Comparison of ENCODE assay signal across 9 mouse cellular contexts in the genomic region with DNA sequence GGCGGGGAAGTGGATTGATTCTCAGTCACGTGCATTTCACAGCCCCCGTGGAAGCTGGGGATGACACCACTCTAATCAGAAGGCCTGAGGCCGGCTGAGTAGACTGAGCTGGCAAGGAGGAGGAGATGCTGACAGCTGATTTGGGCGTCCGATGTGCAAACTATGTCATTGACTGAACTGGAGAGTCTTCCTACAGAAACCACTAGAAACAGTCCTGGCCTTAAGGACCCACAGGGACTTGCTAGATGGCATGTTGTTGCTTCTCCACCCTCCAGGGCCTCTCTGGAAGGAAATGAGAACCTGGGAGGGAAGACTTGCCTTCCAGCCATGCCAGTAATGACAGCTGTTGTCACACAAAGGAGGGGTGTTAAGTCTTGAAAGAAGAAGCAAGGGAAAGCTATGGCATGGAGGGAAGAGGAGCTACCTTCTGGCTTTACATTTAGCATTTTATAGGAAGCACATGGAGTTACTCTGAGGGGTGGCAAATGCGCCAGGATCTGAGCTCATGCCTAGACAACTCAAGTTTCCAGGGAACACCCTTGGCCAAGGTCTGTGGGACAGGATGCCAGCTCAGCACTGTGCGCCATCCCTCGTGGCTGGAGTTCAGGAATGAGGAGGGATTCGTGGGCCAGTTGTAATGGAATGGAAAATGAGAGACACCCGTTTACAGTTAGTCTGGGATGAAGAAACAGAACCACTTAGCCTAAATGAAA.
A peak's percentile ranks its signal among the peaks of the same experiment; 100 is the strongest.
DNase-seq lines count a peak whose midpoint lies in the region; ATAC-seq and TF ChIP-seq lines count a peak whose summit lies in the region.
"Had no signal": no experiment of that assay in that cellular context is flagged by ENCODE, and none has a peak within 500 bp of the region (broad histone marks: within the 10 kb centered on the region; RNA-seq: fewer than 3 reads in every experiment).

No protein-coding gene starts in this region.

- 37% methylated on average over 11 of the region's 11 CpGs for WGBS in embryonic facial prominence, embryonic 15.5 days
- WGBS in hindbrain, embryonic 14.5 days, result 80% methylated on average over 11 of the region's 11 CpGs

- peaks cover 2 to 23% of the 10 kb centered on the region in 2 experiments; a peak in 3 of 4 replicates for H3K4me1 ChIP-seq in MEL (ENCODE audit: control insufficient read depth in 1 of 2, insufficient read depth in 2 of 2, low read length in 2 of 2)
- peaks cover 20% of the 10 kb centered on the region for H3K4me1 ChIP-seq in embryonic facial prominence, embryonic 15.5 days
- no peaks in the 10 kb centered on the region for H3K4me1 ChIP-seq in hindbrain, embryonic 14.5 days (replicated peaks; ENCODE audit: control insufficient read depth, insufficient read depth, low read length)

- ATAC-seq in cerebellum, adult (ENCODE audit: insufficient number of reproducible peaks, low FRiP score, low TSS enrichment), result peak; percentile 15; the same call in 1 of the 2 replicates
- ATAC-seq in embryonic facial prominence, embryonic 15.5 days (ENCODE audit: insufficient number of reproducible peaks, low FRiP score, low TSS enrichment, low read depth), result peak; percentile 90
- no peak for ATAC-seq in hindbrain, embryonic 14.5 days (ENCODE audit: low FRiP score)

- intact Hi-C loops in heart, postnatal 10 days (cut with DNase I), result no loop called here

- no peak for TF ChIP-seq CTCF in MEL (IDR thresholded peaks at IDR 0.05 in 2 of 3, conservative IDR thresholded peaks at IDR 0.05 in 1 of 3; ENCODE audit: control insufficient read depth in 1 of 3, insufficient read depth in 1 of 3, low read depth in 2 of 3, low read length in 3 of 3, poor library complexity in 1 of 3, severe bottlenecking in 1 of 3)

- no peaks in the 10 kb centered on the region for H3K9me3 ChIP-seq in MEL (replicated peaks; ENCODE audit: insufficient read depth, low read length)
- no peaks in the 10 kb centered on the region for H3K9me3 ChIP-seq in embryonic facial prominence, embryonic 15.5 days (replicated peaks)
- no peaks in the 10 kb centered on the region for H3K9me3 ChIP-seq in hindbrain, embryonic 14.5 days (ENCODE audit: control insufficient read depth, low read length)

- no peak for TF ChIP-seq EP300 in MEL (IDR thresholded peaks at IDR 0.05; ENCODE audit: low read depth in 1 of 2, low read length in 2 of 2)

- no peaks in the 10 kb centered on the region for H3K27me3 ChIP-seq in MEL (ENCODE audit: control insufficient read depth in 1 of 2, insufficient read depth in 2 of 2, low read length in 2 of 2)
- H3K27me3 ChIP-seq in embryonic facial prominence, embryonic 15.5 days, result no peaks in the 10 kb centered on the region
- H3K27me3 ChIP-seq in hindbrain, embryonic 14.5 days (ENCODE audit: control insufficient read depth, insufficient read depth, low read length), result no peaks in the 10 kb centered on the region

- no peak overlapping the region for H3K4me2 ChIP-seq in embryonic facial prominence, embryonic 15.5 days (replicated peaks)
- no peak overlapping the region for H3K4me2 ChIP-seq in hindbrain, embryonic 14.5 days (replicated peaks)

- no peaks in the 10 kb centered on the region for H3K79me2 ChIP-seq in MEL (ENCODE audit: control insufficient read depth, insufficient read depth, low read length, poor library complexity)

- TF ChIP-seq RAD21 in MEL (IDR thresholded peaks at IDR 0.05; ENCODE audit: low read depth, low read length), result no peak

- no peak overlapping the region for H3K27ac ChIP-seq in MEL (ENCODE audit: control insufficient read depth, low read depth, low read length)
- H3K27ac ChIP-seq in embryonic facial prominence, embryonic 15.5 days (replicated peaks), result peak overlapping the region; percentile 87
- H3K27ac ChIP-seq in hindbrain, embryonic 14.5 days, result no peak overlapping the region

- peaks cover 0 to 6% of the 10 kb centered on the region in 2 experiments; a peak in 2 of 4 replicates for H3K36me3 ChIP-seq in MEL (ENCODE audit: control insufficient read depth in 1 of 2, insufficient read depth in 2 of 2, low read length in 2 of 2)
- no peaks in the 10 kb centered on the region for H3K36me3 ChIP-seq in embryonic facial prominence, embryonic 15.5 days
- H3K36me3 ChIP-seq in hindbrain, embryonic 14.5 days (replicated peaks; ENCODE audit: control insufficient read depth, insufficient read depth), result no peaks in the 10 kb centered on the region

- TF ChIP-seq POLR2A in MEL (IDR thresholded peaks at IDR 0.05; ENCODE audit: control insufficient read depth in 1 of 2, insufficient read depth in 1 of 2, low read depth in 1 of 2, low read length in 2 of 2, poor library complexity in 1 of 2), result no peak

- no peak overlapping the region for H3K4me3 ChIP-seq in MEL (ENCODE audit: control insufficient read depth in 1 of 2, insufficient read depth in 1 of 2, low read depth in 2 of 2, low read length in 2 of 2)
- H3K4me3 ChIP-seq in embryonic facial prominence, embryonic 15.5 days (replicated peaks), result no peak overlapping the region
- no peak overlapping the region for H3K4me3 ChIP-seq in hindbrain, embryonic 14.5 days (replicated peaks; ENCODE audit: low read length)

- DNase-seq in cerebellum, postnatal 4 days (ENCODE audit: low spot score in 2 of 2), result no peak
- DNase-seq in MEL (ENCODE audit: low read depth, low spot score), result peak; percentile 10
- peak; percentile 70 to 74 for DNase-seq in heart, postnatal 10 days
- no peak for DNase-seq in spleen, postnatal 4 days (ENCODE audit: low spot score in 2 of 2)
- no peak for DNase-seq in spleen, postnatal 36 days (ENCODE audit: low spot score in 2 of 2)
- no peak for DNase-seq in hindbrain, embryonic 14.5 days (ENCODE audit: low spot score)
- DNase-seq: midbrain, embryonic 14.5 days had no signal

- H3K9ac ChIP-seq in MEL (ENCODE audit: control insufficient read depth, low read depth, low read length, poor library complexity, severe bottlenecking), result no peak overlapping the region
- no peak overlapping the region for H3K9ac ChIP-seq in embryonic facial prominence, embryonic 15.5 days
- H3K9ac ChIP-seq in hindbrain, embryonic 14.5 days, result no peak overlapping the region

TF ChIP-seq in MEL, 35 proteins besides CTCF, POLR2A, EP300 and RAD21:
- TF ChIP-seq MAX (IDR thresholded peaks at IDR 0.05; ENCODE audit: low read length) (no peak), MEF2A (IDR thresholded peaks at IDR 0.05; ENCODE audit: extremely low read depth, insufficient replicate concordance, low read depth, low read length, poor library complexity, severe bottlenecking) (no peak), SIN3A (IDR thresholded peaks at IDR 0.05; ENCODE audit: low read length) (no peak), ZNF384 (IDR thresholded peaks at IDR 0.05; ENCODE audit: low read depth, low read length) (no peak), ELF1 (IDR thresholded peaks at IDR 0.05; ENCODE audit: low read depth, low read length) (no peak), E2F4 (IDR thresholded peaks at IDR 0.05; ENCODE audit: borderline replicate concordance, low read depth, low read length) (no peak), MYB (IDR thresholded peaks at IDR 0.05; ENCODE audit: low read depth, low read length) (no peak), KAT2A (conservative IDR thresholded peaks at IDR 0.05; ENCODE audit: low read depth, low read length) (no peak), NRF1 (IDR thresholded peaks at IDR 0.05; ENCODE audit: insufficient read depth, low read depth, low read length, poor library complexity, severe bottlenecking) (no peak)

Comparison
In these comparisons a context has a peak if more than half of its experiments do, and no peak if none do; other contexts are left out.
1. DNase-seq: peak in MEL (single experiment) and heart, postnatal 10 days (2 of 2); none in cerebellum, postnatal 4 days (0 of 2), spleen, postnatal 4 days (0 of 2), spleen, postnatal 36 days (0 of 2) and hindbrain, embryonic 14.5 days (single experiment).